Mouse (Mus musculus) megakaryocyte, embryonic 14.5 days (primary cell): ENCODE measurements around the gene Slc22a3.

Experiments
- FLI1 ChIP-seq: IDR thresholded peaks from 2 replicates; pipeline ENCODE4 v1.6.1; 2012; ENCODE audit warnings: low read length, inconsistent platforms, mixed read lengths
- GATA1 ChIP-seq: IDR thresholded peaks from 3 replicates; pipeline ENCODE4 v1.6.1; 2012; ENCODE audit warnings: mixed read lengths, low read length, inconsistent platforms, borderline replicate concordance

DNA sequence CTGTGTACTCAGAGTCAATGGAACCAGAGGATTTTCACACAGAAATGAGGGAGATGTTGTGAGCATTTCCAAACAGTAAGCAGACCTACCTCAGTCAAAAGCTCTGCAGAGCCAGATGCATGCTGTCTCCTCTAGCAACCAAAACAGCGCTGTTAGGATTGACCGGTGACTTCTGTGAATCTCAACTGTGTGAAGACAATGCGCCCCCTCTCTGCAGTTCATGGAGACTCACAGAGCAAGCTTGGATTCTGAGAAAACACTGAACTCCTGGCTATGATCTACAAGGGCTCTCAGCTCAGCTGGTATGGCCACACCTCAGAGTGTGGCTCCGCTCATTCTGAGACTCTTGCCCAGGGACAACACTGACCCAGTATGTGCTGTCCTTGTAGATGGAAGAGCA lies 56.3 kb downstream of the Slc22a3 start:
- TF ChIP-seq GATA1: no peak
- no peak for TF ChIP-seq FLI1
